Mouse (Mus musculus): ENCODE results near the gene Tmprss6. TPM values are rescaled to one million over a fixed set of nuclear protein-coding genes. Genes with fewer than 3 reads are reported as not detected.

Gene Tmprss6
- total and polyA plus RNA-seq, 3 experiments = not detected

- 16% methylated on average over 16 of the region's 16 CpGs for WGBS
- no peaks in the 10 kb centered on the region for H3K27me3 ChIP-seq (ENCODE audit: control insufficient read depth, insufficient read depth, low read length)
- no peak overlapping the region for H3K4me3 ChIP-seq
- DNase-seq = peak; percentile 73 to 81
- H3K36me3 ChIP-seq (ENCODE audit: control insufficient read depth, insufficient read depth, low read length) = no peaks in the 10 kb centered on the region
- no peaks in the 10 kb centered on the region for H3K4me1 ChIP-seq (ENCODE audit: control insufficient read depth, insufficient read depth, low read length)
- intact Hi-C loops (cut with DNase I) = loop anchor here (1.0 kb wide), 2 partner anchors 67 to 165 kb away; no protein-coding TSS in a partner anchor
- no peak overlapping the region for H3K27ac ChIP-seq
- H3K79me2 ChIP-seq (replicated peaks; ENCODE audit: control insufficient read depth, insufficient read depth, low read length) = no peaks in the 10 kb centered on the region
- TF ChIP-seq EP300 (IDR thresholded peaks at IDR 0.05; ENCODE audit: insufficient read depth, low read depth, low read length) = no peak
- TF ChIP-seq CTCF (IDR thresholded peaks at IDR 0.05) = peak; percentile 82
- H3K9ac ChIP-seq (ENCODE audit: low read depth, low read length) = no peak overlapping the region
These were observed 46.1 kb downstream of the Tmprss6 start for GRCm38 (mm10) chr15:78422046-78422956.

GRCm38 (mm10) chr15:78420395-78420794, 48.0 kb downstream of the Tmprss6 start:
- H3K27ac ChIP-seq = no peak overlapping the region
- WGBS = 63% methylated on average over 13 of the region's 13 CpGs
- no peaks in the 10 kb centered on the region for H3K36me3 ChIP-seq (ENCODE audit: control insufficient read depth, insufficient read depth, low read length)
- H3K4me1 ChIP-seq (ENCODE audit: control insufficient read depth, insufficient read depth, low read length) = no peaks in the 10 kb centered on the region
- no peaks in the 10 kb centered on the region for H3K79me2 ChIP-seq (replicated peaks; ENCODE audit: control insufficient read depth, insufficient read depth, low read length)
- DNase-seq = no peak
- H3K27me3 ChIP-seq (ENCODE audit: control insufficient read depth, insufficient read depth, low read length) = no peaks in the 10 kb centered on the region
- intact Hi-C loops (cut with DNase I) = no loop called here
- H3K4me3 ChIP-seq = no peak overlapping the region
- TF ChIP-seq POLR2A (IDR thresholded peaks at IDR 0.05; ENCODE audit: insufficient read depth, low read depth, low read length) (no peak), EP300 (IDR thresholded peaks at IDR 0.05; ENCODE audit: insufficient read depth, low read depth, low read length) (no peak), CTCF (IDR thresholded peaks at IDR 0.05) (no peak)
- H3K9ac ChIP-seq (ENCODE audit: low read depth, low read length) = no peak overlapping the region

GRCm38 (mm10) chr15:78416937-78417336, 51.5 kb downstream of the Tmprss6 start:
- H3K27me3 ChIP-seq (ENCODE audit: control insufficient read depth, insufficient read depth, low read length) = no peaks in the 10 kb centered on the region
- TF ChIP-seq POLR2A (IDR thresholded peaks at IDR 0.05; ENCODE audit: insufficient read depth, low read depth, low read length) (no peak), EP300 (IDR thresholded peaks at IDR 0.05; ENCODE audit: insufficient read depth, low read depth, low read length) (no peak), CTCF (IDR thresholded peaks at IDR 0.05) (no peak)
- WGBS = 35% methylated on average over 4 of the region's 4 CpGs
- intact Hi-C loops (cut with DNase I) = no loop called here
- H3K4me3 ChIP-seq = no peak overlapping the region
- no peak overlapping the region for H3K27ac ChIP-seq
- H3K36me3 ChIP-seq (ENCODE audit: control insufficient read depth, insufficient read depth, low read length) = no peaks in the 10 kb centered on the region
- H3K9ac ChIP-seq (ENCODE audit: low read depth, low read length) = no peak overlapping the region
- no peaks in the 10 kb centered on the region for H3K79me2 ChIP-seq (replicated peaks; ENCODE audit: control insufficient read depth, insufficient read depth, low read length)
- no peak for DNase-seq
- peaks cover 2% of the 10 kb centered on the region; the same call in 1 of the 2 replicates for H3K4me1 ChIP-seq (ENCODE audit: control insufficient read depth, insufficient read depth, low read length)

DNA sequence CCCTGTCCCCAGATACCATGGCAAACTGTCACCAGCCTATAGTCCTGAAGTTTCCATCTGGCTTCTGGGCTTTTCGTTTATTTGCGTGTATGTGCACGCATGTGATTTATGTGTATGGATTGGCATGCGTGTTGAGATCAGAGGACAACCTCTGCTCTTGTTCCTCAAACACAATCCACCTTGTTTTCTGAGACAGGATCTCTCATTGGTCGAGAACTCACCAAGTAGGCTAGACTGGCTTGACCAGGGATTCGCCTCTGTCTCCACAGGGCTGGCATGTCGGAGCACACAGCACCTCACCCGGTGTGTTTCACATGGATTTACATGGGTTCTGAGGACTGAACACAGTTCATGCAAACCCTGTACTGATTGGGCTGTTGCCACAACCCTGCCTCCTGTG, 54.3 kb downstream of the Tmprss6 start:
- Histone ChIP-seq H3K9ac (ENCODE audit: low read depth, low read length) (no peak overlapping the region), H3K79me2 (replicated peaks; ENCODE audit: control insufficient read depth, insufficient read depth, low read length) (no peaks in the 10 kb centered on the region), H3K27me3 (ENCODE audit: control insufficient read depth, insufficient read depth, low read length) (no peaks in the 10 kb centered on the region), H3K36me3 (ENCODE audit: control insufficient read depth, insufficient read depth, low read length) (no peaks in the 10 kb centered on the region), H3K4me3 (no peak overlapping the region), H3K27ac (no peak overlapping the region), H3K4me1 (ENCODE audit: control insufficient read depth, insufficient read depth, low read length) (peaks cover 2% of the 10 kb centered on the region; the same call in 1 of the 2 replicates)
- WGBS = 94% methylated on average over 8 of the region's 8 CpGs
- TF ChIP-seq CTCF (IDR thresholded peaks at IDR 0.05) (no peak), POLR2A (IDR thresholded peaks at IDR 0.05; ENCODE audit: insufficient read depth, low read depth, low read length) (no peak), EP300 (IDR thresholded peaks at IDR 0.05; ENCODE audit: insufficient read depth, low read depth, low read length) (no peak)
- intact Hi-C loops (cut with DNase I) = no loop called here
- no peak for DNase-seq

- H3K4me1 ChIP-seq (ENCODE audit: control insufficient read depth, insufficient read depth, low read length) = peaks cover 2% of the 10 kb centered on the region; the same call in 1 of the 2 replicates
- H3K36me3 ChIP-seq (ENCODE audit: control insufficient read depth, insufficient read depth, low read length) = no peaks in the 10 kb centered on the region
- intact Hi-C loops (cut with DNase I) = no loop called here
- no peak overlapping the region for H3K27ac ChIP-seq
- H3K27me3 ChIP-seq (ENCODE audit: control insufficient read depth, insufficient read depth, low read length) = no peaks in the 10 kb centered on the region
- H3K79me2 ChIP-seq (replicated peaks; ENCODE audit: control insufficient read depth, insufficient read depth, low read length) = no peaks in the 10 kb centered on the region
- no peak overlapping the region for H3K4me3 ChIP-seq
- H3K9ac ChIP-seq (ENCODE audit: low read depth, low read length) = no peak overlapping the region
- TF ChIP-seq POLR2A (IDR thresholded peaks at IDR 0.05; ENCODE audit: insufficient read depth, low read depth, low read length) (no peak), EP300 (IDR thresholded peaks at IDR 0.05; ENCODE audit: insufficient read depth, low read depth, low read length) (no peak), CTCF (IDR thresholded peaks at IDR 0.05) (no peak)
- DNase-seq = no peak
- 28% methylated on average over 1 of the region's 1 CpGs for WGBS
These were observed 54.7 kb downstream of the Tmprss6 start for GRCm38 (mm10) chr15:78413719-78414117.

- H3K36me3 ChIP-seq (ENCODE audit: control insufficient read depth, insufficient read depth, low read length) = no peaks in the 10 kb centered on the region
- no peak overlapping the region for H3K9ac ChIP-seq (ENCODE audit: low read depth, low read length)
- no peak for DNase-seq
- TF ChIP-seq POLR2A (IDR thresholded peaks at IDR 0.05; ENCODE audit: insufficient read depth, low read depth, low read length) (no peak), EP300 (IDR thresholded peaks at IDR 0.05; ENCODE audit: insufficient read depth, low read depth, low read length) (no peak), CTCF (IDR thresholded peaks at IDR 0.05) (no peak)
- no peaks in the 10 kb centered on the region for H3K79me2 ChIP-seq (replicated peaks; ENCODE audit: control insufficient read depth, insufficient read depth, low read length)
- no peak overlapping the region for H3K4me3 ChIP-seq
- H3K27ac ChIP-seq = peak overlapping the region; percentile 34; the same call in 1 of the 2 replicates
- WGBS = 81% methylated on average over 14 of the region's 14 CpGs
- peaks cover 2% of the 10 kb centered on the region; the same call in 1 of the 2 replicates for H3K4me1 ChIP-seq (ENCODE audit: control insufficient read depth, insufficient read depth, low read length)
- intact Hi-C loops (cut with DNase I) = no loop called here
- no peaks in the 10 kb centered on the region for H3K27me3 ChIP-seq (ENCODE audit: control insufficient read depth, insufficient read depth, low read length)
These were observed 55.2 kb downstream of the Tmprss6 start for GRCm38 (mm10) chr15:78413083-78413718.

All from heart, adult 2 months (tissue).